Mouse (Mus musculus) left cerebral cortex, adult 6 months (tissue): ENCODE results near the gene Mical2. TPM values are rescaled to one million over a fixed set of nuclear protein-coding genes. Genes with fewer than 3 reads are reported as not detected.

Source experiments
- long read RNA-seq, 2 experiments: library from polyadenylated mRNA; unstranded; transcript quantifications; one replicate each; pipeline ENCODE4 v2.0.0; 2019 to 2020
- polyA plus RNA-seq: library from polyadenylated mRNA; unstranded; fragments of <200 nt; fragmentation: Nextera tagmentation; gene quantifications from 2 replicates; pipeline ENCODE4 v1.2.3, GENCODE M21; 2021

Mical2 gene
- 59.8 and 125 TPM in 2 replicates for polyA plus RNA-seq
- long read RNA-seq, experiment 1, full-length matches to known transcripts = 4 of 127 reads
- long read RNA-seq, experiment 1, partial matches to known transcripts = 26 of 127 reads
- long read RNA-seq, experiment 1, other reads (novel, unspliced or antisense) = 97 of 127 reads
- long read RNA-seq, experiment 2, partial matches to known transcripts = 12 of 21 reads
- long read RNA-seq, experiment 2, other reads (novel, unspliced or antisense) = 8 of 21 reads

GRCm38 (mm10) chr7:112225615-112226262 lies at the start of gene Mical2:
TSS of gene Mical2 (plus strand) at chr7:112225856.

GRCm38 (mm10) chr7:112427357-112428157 lies 201.9 kb downstream of the Mical2 start, which contains the start of gene Parva:
TSS of gene Parva (plus strand) at chr7:112427505.

Other genes starting within 250 kb of the Mical2 start
- 12.3 and 14.5 TPM in 2 replicates for gene Usp47, start 202.4 kb upstream of the Mical2 start, polyA plus RNA-seq
- gene Dkk3, start 66.8 kb upstream of the Mical2 start, polyA plus RNA-seq = 160 and 174 TPM in 2 replicates
- 26.9 and 28.2 TPM in 2 replicates for gene Parva, start 201.6 kb downstream of the Mical2 start, polyA plus RNA-seq